ENCODE assay signal across 8 mouse cellular contexts in genomic region chr7:66688721-66689120, GRCm38 (mm10). TPM values are rescaled to one million over a fixed set of nuclear protein-coding genes. Genes with fewer than 3 reads are reported as not detected.
DNase-seq lines count a peak whose midpoint lies in the region; ATAC-seq and TF ChIP-seq lines count a peak whose summit lies in the region.

No protein-coding gene starts in this region.

- 2% methylated on average over 5 of the region's 5 CpGs for WGBS in kidney, embryonic 14.5 days
- under 1% methylated on average over 5 of the region's 5 CpGs for WGBS in forebrain, embryonic 15.5 days
- WGBS in liver, embryonic 11.5 days = 2% methylated on average over 5 of the region's 5 CpGs
- 0% methylated on average over 5 of the region's 5 CpGs for whole genome bisulfite sequencing in stomach, postnatal 0 days

- H3K9me3 ChIP-seq in kidney, embryonic 14.5 days (ENCODE audit: control insufficient read depth, low read length) = no peaks in the 10 kb centered on the region
- no peaks in the 10 kb centered on the region for H3K9me3 ChIP-seq in forebrain, embryonic 15.5 days
- H3K9me3 ChIP-seq in liver, embryonic 11.5 days (ENCODE audit: control insufficient read depth, low read length) = no peaks in the 10 kb centered on the region
- H3K9me3 ChIP-seq in stomach, postnatal 0 days (ENCODE audit: control insufficient read depth, low read length) = no peaks in the 10 kb centered on the region

- no peak for TF ChIP-seq CTCF in stomach, postnatal 0 days (IDR thresholded peaks at IDR 0.05; ENCODE audit: low read depth)

- peaks cover 10% of the 10 kb centered on the region for H3K36me3 ChIP-seq in kidney, embryonic 14.5 days (ENCODE audit: control insufficient read depth, insufficient read depth, low read length)
- H3K36me3 ChIP-seq in forebrain, embryonic 15.5 days = no peaks in the 10 kb centered on the region
- H3K36me3 ChIP-seq in liver, embryonic 11.5 days (ENCODE audit: control insufficient read depth, insufficient read depth, low read length) = 0 out of 2 replicates have a peak, but pooled peaks cover 2% of the 10 kb centered on the region
- no peaks in the 10 kb centered on the region for H3K36me3 ChIP-seq in stomach, postnatal 0 days (ENCODE audit: control insufficient read depth, insufficient read depth, low read length)

- no peak overlapping the region for H3K27ac ChIP-seq in kidney, embryonic 14.5 days (ENCODE audit: low read depth, low read length)
- peak overlapping the region; percentile 61; the same call in 1 of the 2 replicates for H3K27ac ChIP-seq in forebrain, embryonic 15.5 days (replicated peaks)
- peak overlapping the region; percentile 14; the same call in 1 of the 2 replicates for H3K27ac ChIP-seq in liver, embryonic 11.5 days (ENCODE audit: low read depth, low read length)
- H3K27ac ChIP-seq in stomach, postnatal 0 days (replicated peaks) = no peak overlapping the region; the same call in 1 of the 2 replicates

- intact Hi-C loops in left cerebral cortex, postnatal 25 days (cut with DNase I) = loop anchor here (5.0 kb wide), 1 partner anchor 149 kb away; the partner anchor contains the start of gene Adamts17

- peaks cover 12% of the 10 kb centered on the region for H3K4me1 ChIP-seq in kidney, embryonic 14.5 days (ENCODE audit: control insufficient read depth, insufficient read depth, low read length)
- peaks cover 24% of the 10 kb centered on the region for H3K4me1 ChIP-seq in forebrain, embryonic 15.5 days
- H3K4me1 ChIP-seq in liver, embryonic 11.5 days (replicated peaks; ENCODE audit: control insufficient read depth, insufficient read depth, low read length) = peaks cover 3% of the 10 kb centered on the region
- H3K4me1 ChIP-seq in stomach, postnatal 0 days (replicated peaks; ENCODE audit: control insufficient read depth, insufficient read depth) = peaks cover 4% of the 10 kb centered on the region; the same call in 1 of the 2 replicates

- H3K9ac ChIP-seq in kidney, embryonic 14.5 days (ENCODE audit: low read depth, low read length) = peak overlapping the region; percentile 79
- H3K9ac ChIP-seq in forebrain, embryonic 15.5 days (replicated peaks) = peak overlapping the region; percentile 76
- peak overlapping the region; percentile 73 for H3K9ac ChIP-seq in liver, embryonic 11.5 days (ENCODE audit: low read depth, low read length)
- H3K9ac ChIP-seq in stomach, postnatal 0 days (ENCODE audit: low read length) = peak overlapping the region; percentile 82

- no peak for TF ChIP-seq EP300 in stomach, postnatal 0 days (optimal IDR thresholded peaks at IDR 0.05)

- DNase-seq in kidney, postnatal 14 days = no peak
- DNase-seq in Muller cell, postnatal 12 days (ENCODE audit: inconsistent ontology term) = peak; percentile 6
- DNase-seq in liver, embryonic 11.5 days (ENCODE audit: low spot score) = no peak
- no peak for DNase-seq in stomach, postnatal 0 days (ENCODE audit: low spot score)
- DNase-seq in left cerebral cortex, postnatal 25 days (ENCODE audit: low spot score in 2 of 2) = no peak
- DNase-seq in frontal cortex, postnatal 25 days (ENCODE audit: low spot score in 2 of 2) = no peak

- H3K4me2 ChIP-seq in kidney, embryonic 14.5 days (replicated peaks; ENCODE audit: low read depth, low read length) = peak overlapping the region; percentile 88
- peak overlapping the region; percentile 69 for H3K4me2 ChIP-seq in forebrain, embryonic 15.5 days (replicated peaks)
- H3K4me2 ChIP-seq in liver, embryonic 11.5 days = peak overlapping the region; percentile 89
- H3K4me2 ChIP-seq in stomach, postnatal 0 days (replicated peaks; ENCODE audit: low read depth) = peak overlapping the region; percentile 92

- ATAC-seq in kidney, embryonic 14.5 days (ENCODE audit: low FRiP score, low TSS enrichment) = 0 out of 2 replicates have a peak, but pooled peaks have one; percentile 0
- peak; percentile 0 for ATAC-seq in forebrain, embryonic 15.5 days (replicated peaks)
- ATAC-seq in liver, embryonic 11.5 days (replicated peaks; ENCODE audit: low FRiP score) = no peak
- ATAC-seq in stomach, postnatal 0 days (ENCODE audit: low FRiP score, low TSS enrichment) = no peak

- peak overlapping the region; percentile 85 for H3K4me3 ChIP-seq in kidney, embryonic 14.5 days (ENCODE audit: low read length)
- peak overlapping the region; percentile 86 for H3K4me3 ChIP-seq in forebrain, embryonic 15.5 days
- peak overlapping the region; percentile 79 for H3K4me3 ChIP-seq in liver, embryonic 11.5 days (ENCODE audit: low read depth, low read length)
- H3K4me3 ChIP-seq in stomach, postnatal 0 days (ENCODE audit: low read depth, low read length) = peak overlapping the region; percentile 76

- no peaks in the 10 kb centered on the region for H3K27me3 ChIP-seq in kidney, embryonic 14.5 days (ENCODE audit: control insufficient read depth, insufficient read depth, low read length)
- H3K27me3 ChIP-seq in forebrain, embryonic 15.5 days = no peaks in the 10 kb centered on the region
- no peaks in the 10 kb centered on the region for H3K27me3 ChIP-seq in liver, embryonic 11.5 days (replicated peaks; ENCODE audit: control insufficient read depth, insufficient read depth, low read length)
- no peaks in the 10 kb centered on the region for H3K27me3 ChIP-seq in stomach, postnatal 0 days (ENCODE audit: control insufficient read depth, insufficient read depth, low read length)

RNA-seq across cellular contexts. Expression of gene Asb7, which starts 0.7 kb away (rescaled TPM):
- 10.7 and 19.6 TPM in 2 replicates for polyA plus RNA-seq in kidney, embryonic 14.5 days (2014; fragmentation: Nextera tagmentation; extraction: Ambion mirVana)
- polyA plus RNA-seq in forebrain, embryonic 15.5 days (2015; fragmentation: Nextera tagmentation; extraction: Ambion mirVana) = 18.9 and 20.0 TPM in 2 replicates
- 11.5 and 13.1 TPM in 2 replicates for polyA plus RNA-seq in liver, embryonic 11.5 days (2014; fragmentation: Nextera tagmentation; extraction: Ambion mirVana)
- polyA plus RNA-seq in stomach, postnatal 0 days (2015; fragmentation: Nextera tagmentation; extraction: Ambion mirVana) = 5.0 and 5.9 TPM in 2 replicates
- 10 to 100 TPM; 20.3 to 24.3 TPM for total RNA-seq in left cerebral cortex, postnatal 25 days (2021)

RNA-seq across cellular contexts. Expression of gene Lins1, which starts 1.0 kb away (rescaled TPM):
- polyA plus RNA-seq in kidney, embryonic 14.5 days (2014; fragmentation: Nextera tagmentation; extraction: Ambion mirVana) = 17.3 and 23.1 TPM in 2 replicates
- polyA plus RNA-seq in forebrain, embryonic 15.5 days (2015; fragmentation: Nextera tagmentation; extraction: Ambion mirVana) = 21.4 and 24.1 TPM in 2 replicates
- polyA plus RNA-seq in liver, embryonic 11.5 days (2014; fragmentation: Nextera tagmentation; extraction: Ambion mirVana) = 14.5 and 16.0 TPM in 2 replicates
- 7.6 and 7.8 TPM in 2 replicates for polyA plus RNA-seq in stomach, postnatal 0 days (2015; fragmentation: Nextera tagmentation; extraction: Ambion mirVana)
- total RNA-seq in left cerebral cortex, postnatal 25 days (2021) = 1 to 10 TPM; 8.3 to 8.5 TPM

RNA-seq across cellular contexts. Expression of gene Cers3, which starts 54.6 kb away (rescaled TPM):
- polyA plus RNA-seq in kidney, embryonic 14.5 days (2014; fragmentation: Nextera tagmentation; extraction: Ambion mirVana) = 0.94 and 1.9 TPM in 2 replicates
- polyA plus RNA-seq in forebrain, embryonic 15.5 days (2015; fragmentation: Nextera tagmentation; extraction: Ambion mirVana) = 0.70 and 0.93 TPM in 2 replicates
- 0.27 and 0.40 TPM in 2 replicates for polyA plus RNA-seq in liver, embryonic 11.5 days (2014; fragmentation: Nextera tagmentation; extraction: Ambion mirVana)
- polyA plus RNA-seq in stomach, postnatal 0 days (2015; fragmentation: Nextera tagmentation; extraction: Ambion mirVana) = 40.8 and 41.3 TPM in 2 replicates
- total RNA-seq in left cerebral cortex, postnatal 25 days (2021) = under 1 TPM; 0.21 to 0.48 TPM

Comparison
In these comparisons a context has a peak if more than half of its experiments do, and no peak if none do; other contexts are left out.
1. ATAC-seq: peak in kidney, embryonic 14.5 days (single experiment) and forebrain, embryonic 15.5 days (single experiment); none in liver, embryonic 11.5 days (single experiment) and stomach, postnatal 0 days (single experiment).
2. H3K27ac ChIP-seq: peak in forebrain, embryonic 15.5 days (single experiment) and liver, embryonic 11.5 days (single experiment); none in kidney, embryonic 14.5 days (single experiment) and stomach, postnatal 0 days (single experiment).
3. RNA of gene Cers3, which starts 54.6 kb away (polyA plus RNA-seq): 40.8 to 41.3 TPM in stomach, postnatal 0 days; 0.94 to 1.9 TPM in kidney, embryonic 14.5 days, 0.70 to 0.93 TPM in forebrain, embryonic 15.5 days and 0.27 to 0.40 TPM in liver, embryonic 11.5 days; every median in the first group is over 10 times any median in the second.
4. Peak in every context shown above with its lines, with median percentiles within 50 percentile points of each other: H3K4me2 ChIP-seq, H3K4me3 ChIP-seq and H3K9ac ChIP-seq.